Mouse (Mus musculus): Measurements from ENCODE around the gene Tmem163. TPM values are rescaled to one million over a fixed set of nuclear protein-coding genes. Genes with fewer than 3 reads are reported as not detected.

Gene Tmem163
- polyA plus RNA-seq, 1 experiment from 2014 or later: 0.84 TPM

DNA sequence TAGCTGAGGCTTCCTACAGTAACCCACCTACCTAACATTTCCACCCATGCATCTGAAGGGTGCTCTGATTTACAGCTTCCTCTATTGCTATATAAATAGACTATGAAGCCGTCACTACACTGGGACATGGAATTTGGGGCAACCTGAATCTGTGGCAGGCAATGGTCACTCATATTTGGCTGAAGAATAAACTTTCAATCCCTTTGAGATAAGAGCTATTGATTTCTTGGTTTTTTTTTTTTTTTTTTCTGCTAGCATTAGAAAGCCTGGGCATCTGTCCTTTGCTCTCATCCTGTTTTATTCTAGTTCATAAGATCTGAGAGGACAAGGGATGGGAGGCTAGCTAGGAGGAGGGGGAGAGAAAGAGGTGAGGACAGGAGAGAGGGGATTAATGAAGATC, 83.6 kb downstream of the Tmem163 start:
- Histone ChIP-seq H3K4me3 (ENCODE audit: low read depth, low read length) (no peak overlapping the region), H3K27me3 (replicated peaks; ENCODE audit: control insufficient read depth, insufficient read depth, low read length) (no peaks in the 10 kb centered on the region), H3K9ac (ENCODE audit: low read length) (no peak overlapping the region), H3K4me2 (ENCODE audit: low read length) (no peak overlapping the region), H3K9me3 (ENCODE audit: control insufficient read depth, low read length) (no peaks in the 10 kb centered on the region), H3K4me1 (replicated peaks; ENCODE audit: control insufficient read depth, insufficient read depth, low read length) (no peaks in the 10 kb centered on the region), H3K36me3 (ENCODE audit: control insufficient read depth, insufficient read depth, low read length) (no peaks in the 10 kb centered on the region), H3K27ac (ENCODE audit: low read depth) (no peak overlapping the region)
- no peak for DNase-seq (ENCODE audit: low spot score)
- 24% methylated on average over 1 of the region's 1 CpGs for WGBS
- no peak for ATAC-seq (replicated peaks; ENCODE audit: low FRiP score, low TSS enrichment, low read depth)

DNA sequence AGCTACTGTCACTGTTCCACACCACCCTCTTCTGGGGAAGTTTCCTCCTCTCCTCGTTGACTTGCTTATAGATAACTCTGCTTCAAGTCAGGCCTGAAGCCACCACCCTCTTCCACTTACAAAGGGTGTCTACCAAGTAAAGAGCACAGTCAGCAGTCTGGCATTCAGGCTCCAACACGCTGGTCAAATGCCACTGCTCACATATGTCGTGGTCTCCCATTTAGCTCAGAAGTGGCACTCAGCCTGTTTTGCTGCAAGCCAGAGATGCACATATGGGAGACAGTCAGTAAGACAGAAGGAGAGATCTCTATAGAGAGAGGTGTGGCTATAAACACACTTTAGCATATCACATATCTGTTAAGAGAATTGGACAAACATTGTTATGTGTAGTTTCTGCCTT, 89.8 kb downstream of the Tmem163 start:
- Histone ChIP-seq H3K27me3 (replicated peaks; ENCODE audit: control insufficient read depth, insufficient read depth, low read length) (no peaks in the 10 kb centered on the region), H3K27ac (ENCODE audit: low read depth) (no peak overlapping the region), H3K9ac (ENCODE audit: low read length) (no peak overlapping the region), H3K4me2 (ENCODE audit: low read length) (no peak overlapping the region), H3K36me3 (ENCODE audit: control insufficient read depth, insufficient read depth, low read length) (no peaks in the 10 kb centered on the region), H3K9me3 (ENCODE audit: control insufficient read depth, low read length) (no peaks in the 10 kb centered on the region), H3K4me3 (ENCODE audit: low read depth, low read length) (no peak overlapping the region), H3K4me1 (replicated peaks; ENCODE audit: control insufficient read depth, insufficient read depth, low read length) (no peaks in the 10 kb centered on the region)
- DNase-seq (ENCODE audit: low spot score) (no peak), ATAC-seq (replicated peaks; ENCODE audit: low FRiP score, low TSS enrichment, low read depth) (no peak)
- 80% methylated on average over 3 of the region's 3 CpGs for WGBS

GRCm38 (mm10) chr1:127587071-127587470, 92.3 kb downstream of the Tmem163 start:
- no peaks in the 10 kb centered on the region for H3K27me3 ChIP-seq (replicated peaks; ENCODE audit: control insufficient read depth, insufficient read depth, low read length)
- no peak overlapping the region for H3K4me3 ChIP-seq (ENCODE audit: low read depth, low read length)
- H3K4me2 ChIP-seq (ENCODE audit: low read length): no peak overlapping the region
- H3K36me3 ChIP-seq (ENCODE audit: control insufficient read depth, insufficient read depth, low read length): no peaks in the 10 kb centered on the region
- H3K4me1 ChIP-seq (replicated peaks; ENCODE audit: control insufficient read depth, insufficient read depth, low read length): no peaks in the 10 kb centered on the region
- no peaks in the 10 kb centered on the region for H3K9me3 ChIP-seq (ENCODE audit: control insufficient read depth, low read length)
- WGBS: 91% methylated on average over 5 of the region's 5 CpGs
- DNase-seq (ENCODE audit: low spot score) (no peak), ATAC-seq (replicated peaks; ENCODE audit: low FRiP score, low TSS enrichment, low read depth) (no peak)
- no peak overlapping the region for H3K9ac ChIP-seq (ENCODE audit: low read length)
- H3K27ac ChIP-seq (ENCODE audit: low read depth): no peak overlapping the region

- 91% methylated on average over 1 of the region's 1 CpGs for WGBS
- Histone ChIP-seq H3K27ac (ENCODE audit: low read depth) (no peak overlapping the region), H3K36me3 (ENCODE audit: control insufficient read depth, insufficient read depth, low read length) (no peaks in the 10 kb centered on the region), H3K9ac (ENCODE audit: low read length) (no peak overlapping the region), H3K4me3 (ENCODE audit: low read depth, low read length) (no peak overlapping the region), H3K9me3 (ENCODE audit: control insufficient read depth, low read length) (no peaks in the 10 kb centered on the region), H3K4me2 (ENCODE audit: low read length) (no peak overlapping the region), H3K27me3 (replicated peaks; ENCODE audit: control insufficient read depth, insufficient read depth, low read length) (no peaks in the 10 kb centered on the region), H3K4me1 (replicated peaks; ENCODE audit: control insufficient read depth, insufficient read depth, low read length) (no peaks in the 10 kb centered on the region)
- DNase-seq (ENCODE audit: low spot score) (no peak), ATAC-seq (replicated peaks; ENCODE audit: low FRiP score, low TSS enrichment, low read depth) (no peak)
Observed at GRCm38 (mm10) chr1:127586156-127586555, 93.2 kb downstream of the Tmem163 start.

DNA sequence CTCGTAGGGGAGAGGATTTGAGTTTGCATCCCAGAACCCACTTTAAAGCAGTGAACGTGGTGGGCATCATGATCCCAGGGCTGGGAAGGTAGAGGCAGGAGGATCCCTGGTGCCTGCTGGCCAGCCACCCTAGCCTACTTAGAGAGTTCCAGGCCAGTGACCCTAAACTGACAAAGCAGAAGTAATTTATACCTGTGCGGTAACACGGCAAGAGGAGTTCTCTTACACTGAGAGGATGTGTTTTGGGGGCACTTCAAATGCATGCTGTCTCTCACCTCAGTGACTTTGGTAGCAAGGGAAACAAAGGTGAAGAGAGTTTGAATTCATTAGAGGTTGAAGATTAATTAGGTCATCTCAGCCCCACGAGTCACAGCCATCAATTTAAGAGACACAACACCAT, 101.4 kb downstream of the Tmem163 start:
- Histone ChIP-seq H3K27me3 (replicated peaks; ENCODE audit: control insufficient read depth, insufficient read depth, low read length) (no peaks in the 10 kb centered on the region), H3K9ac (ENCODE audit: low read length) (no peak overlapping the region), H3K4me1 (replicated peaks; ENCODE audit: control insufficient read depth, insufficient read depth, low read length) (no peaks in the 10 kb centered on the region), H3K4me2 (ENCODE audit: low read length) (no peak overlapping the region), H3K4me3 (ENCODE audit: low read depth, low read length) (no peak overlapping the region), H3K36me3 (ENCODE audit: control insufficient read depth, insufficient read depth, low read length) (no peaks in the 10 kb centered on the region), H3K27ac (ENCODE audit: low read depth) (no peak overlapping the region), H3K9me3 (ENCODE audit: control insufficient read depth, low read length) (no peaks in the 10 kb centered on the region)
- 76% methylated on average over 5 of the region's 5 CpGs for WGBS
- ATAC-seq (replicated peaks; ENCODE audit: low FRiP score, low TSS enrichment, low read depth) (no peak), DNase-seq (ENCODE audit: low spot score) (no peak)

- Histone ChIP-seq H3K4me2 (ENCODE audit: low read length) (no peak overlapping the region), H3K36me3 (ENCODE audit: control insufficient read depth, insufficient read depth, low read length) (no peaks in the 10 kb centered on the region), H3K9ac (ENCODE audit: low read length) (no peak overlapping the region), H3K27ac (ENCODE audit: low read depth) (no peak overlapping the region), H3K9me3 (ENCODE audit: control insufficient read depth, low read length) (no peaks in the 10 kb centered on the region), H3K4me1 (replicated peaks; ENCODE audit: control insufficient read depth, insufficient read depth, low read length) (no peaks in the 10 kb centered on the region), H3K27me3 (replicated peaks; ENCODE audit: control insufficient read depth, insufficient read depth, low read length) (no peaks in the 10 kb centered on the region), H3K4me3 (ENCODE audit: low read depth, low read length) (no peak overlapping the region)
- DNase-seq (ENCODE audit: low spot score) (no peak), ATAC-seq (replicated peaks; ENCODE audit: low FRiP score, low TSS enrichment, low read depth) (no peak)
- 92% methylated on average over 7 of the region's 7 CpGs for WGBS
Observed at GRCm38 (mm10) chr1:127577083-127577482, 102.3 kb downstream of the Tmem163 start.

- 45% methylated on average over 8 of the region's 8 CpGs for WGBS
- no peak for DNase-seq (ENCODE audit: low spot score)
- Histone ChIP-seq H3K36me3 (ENCODE audit: control insufficient read depth, insufficient read depth, low read length) (no peaks in the 10 kb centered on the region), H3K27ac (ENCODE audit: low read depth) (no peak overlapping the region), H3K4me3 (ENCODE audit: low read depth, low read length) (no peak overlapping the region), H3K9me3 (ENCODE audit: control insufficient read depth, low read length) (no peaks in the 10 kb centered on the region), H3K4me2 (ENCODE audit: low read length) (no peak overlapping the region), H3K4me1 (replicated peaks; ENCODE audit: control insufficient read depth, insufficient read depth, low read length) (no peaks in the 10 kb centered on the region), H3K9ac (ENCODE audit: low read length) (no peak overlapping the region), H3K27me3 (replicated peaks; ENCODE audit: control insufficient read depth, insufficient read depth, low read length) (no peaks in the 10 kb centered on the region)
- ATAC-seq (replicated peaks; ENCODE audit: low FRiP score, low TSS enrichment, low read depth): no peak
Observed at GRCm38 (mm10) chr1:127576563-127576962, 102.8 kb downstream of the Tmem163 start.

DNA sequence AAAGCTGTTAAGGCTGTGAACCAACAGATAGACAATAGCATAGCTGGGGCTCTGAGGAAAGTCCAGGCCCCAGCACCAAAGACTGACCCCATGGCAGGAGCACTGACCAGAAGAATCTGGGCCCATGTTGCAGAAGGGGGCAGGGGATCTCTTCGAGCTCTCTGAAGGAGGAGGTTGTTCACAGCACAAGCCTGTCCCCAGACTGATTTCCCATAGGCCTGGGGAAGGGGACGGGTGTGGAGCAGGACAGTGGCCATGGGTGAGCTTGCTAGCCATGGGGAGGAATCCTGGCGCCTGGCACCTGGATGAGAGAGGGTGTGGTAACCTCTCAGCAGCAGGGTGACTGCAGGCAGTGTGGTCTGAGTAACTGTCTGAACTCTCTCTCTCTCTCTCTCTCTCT, 103.2 kb downstream of the Tmem163 start:
- no peaks in the 10 kb centered on the region for H3K36me3 ChIP-seq (ENCODE audit: control insufficient read depth, insufficient read depth, low read length)
- H3K27me3 ChIP-seq (replicated peaks; ENCODE audit: control insufficient read depth, insufficient read depth, low read length): no peaks in the 10 kb centered on the region
- no peak for DNase-seq (ENCODE audit: low spot score)
- 56% methylated on average over 3 of the region's 3 CpGs for WGBS
- H3K27ac ChIP-seq (ENCODE audit: low read depth): no peak overlapping the region
- H3K4me2 ChIP-seq (ENCODE audit: low read length): no peak overlapping the region
- no peaks in the 10 kb centered on the region for H3K9me3 ChIP-seq (ENCODE audit: control insufficient read depth, low read length)
- H3K4me3 ChIP-seq (ENCODE audit: low read depth, low read length): no peak overlapping the region
- no peak for ATAC-seq (replicated peaks; ENCODE audit: low FRiP score, low TSS enrichment, low read depth)
- H3K4me1 ChIP-seq (replicated peaks; ENCODE audit: control insufficient read depth, insufficient read depth, low read length): no peaks in the 10 kb centered on the region
- no peak overlapping the region for H3K9ac ChIP-seq (ENCODE audit: low read length)

DNA sequence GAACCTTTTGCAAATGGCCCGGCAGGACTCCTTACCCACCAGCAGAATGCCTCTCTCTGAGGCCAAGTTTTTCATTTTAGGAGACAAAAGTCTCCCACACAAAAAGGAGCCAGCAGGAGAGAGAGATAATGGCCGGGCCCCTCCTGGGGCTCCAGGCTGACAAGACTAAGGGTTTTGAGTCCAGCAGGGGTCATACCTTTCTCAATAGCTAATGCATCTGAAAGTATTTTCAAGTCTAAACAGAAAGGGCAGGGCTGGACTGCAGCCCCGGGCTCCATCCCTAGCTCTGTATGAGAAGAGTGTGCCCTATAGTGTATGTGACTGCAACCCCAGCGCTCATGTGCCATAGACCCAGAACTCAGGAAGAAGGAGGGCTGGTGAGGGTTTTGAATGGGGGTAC, 103.7 kb downstream of the Tmem163 start:
- no peaks in the 10 kb centered on the region for H3K36me3 ChIP-seq (ENCODE audit: control insufficient read depth, insufficient read depth, low read length)
- H3K4me1 ChIP-seq (replicated peaks; ENCODE audit: control insufficient read depth, insufficient read depth, low read length): no peaks in the 10 kb centered on the region
- H3K27ac ChIP-seq (ENCODE audit: low read depth): no peak overlapping the region
- H3K4me2 ChIP-seq (ENCODE audit: low read length): no peak overlapping the region
- ATAC-seq (replicated peaks; ENCODE audit: low FRiP score, low TSS enrichment, low read depth) (no peak), DNase-seq (ENCODE audit: low spot score) (no peak)
- no peak overlapping the region for H3K9ac ChIP-seq (ENCODE audit: low read length)
- H3K4me3 ChIP-seq (ENCODE audit: low read depth, low read length): no peak overlapping the region
- H3K27me3 ChIP-seq (replicated peaks; ENCODE audit: control insufficient read depth, insufficient read depth, low read length): no peaks in the 10 kb centered on the region
- 42% methylated on average over 4 of the region's 4 CpGs for WGBS
- no peaks in the 10 kb centered on the region for H3K9me3 ChIP-seq (ENCODE audit: control insufficient read depth, low read length)

Data from intestine, embryonic 14.5 days (tissue).